Mouse (Mus musculus) C2C12 (cell line): Measurements from ENCODE around the gene Irgc1.

Source experiments
- CTCF ChIP-seq: IDR thresholded peaks from one replicate; pipeline ENCODE4 v1.5.1; 2011; ENCODE audit not compliant: control insufficient read depth, insufficient read depth, insufficient read length
- MAX ChIP-seq: IDR thresholded peaks from one replicate; pipeline ENCODE4 v1.6.1; 2011; ENCODE audit warnings: mild to moderate bottlenecking, control low read depth
- MYOD1 ChIP-seq: IDR thresholded peaks from one replicate; pipeline ENCODE4 v1.6.1; 2011; ENCODE audit warnings: low read depth; ENCODE audit not compliant: control insufficient read depth, insufficient read length
- USF1 ChIP-seq: IDR thresholded peaks from one replicate; pipeline ENCODE4 v1.6.1; 2011; ENCODE audit warnings: low read depth, mild to moderate bottlenecking, control low read depth, moderate library complexity

DNA sequence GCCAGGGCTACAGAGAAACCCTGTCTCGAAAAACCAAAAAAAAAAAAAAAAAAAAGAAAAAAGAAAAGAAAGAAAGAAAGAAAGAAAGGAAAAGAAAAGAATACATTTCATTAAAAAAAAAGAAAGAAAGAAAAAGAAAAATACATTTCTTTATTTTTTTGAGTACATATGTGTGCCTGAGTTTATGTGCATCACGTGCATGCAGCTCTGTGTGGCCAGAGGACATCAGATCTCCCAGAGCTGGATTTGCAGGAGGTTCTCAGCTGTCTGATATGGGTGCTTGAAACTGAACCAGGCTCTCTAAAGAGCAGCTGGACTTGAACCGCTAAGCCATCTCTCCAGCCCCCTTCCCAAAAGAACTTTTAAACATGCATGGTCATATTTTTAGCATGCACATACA, 58.0 kb downstream of the Irgc1 start:
- TF ChIP-seq CTCF, result no peak
- no peak for TF ChIP-seq MYOD1
- TF ChIP-seq USF1, result no peak
- TF ChIP-seq MAX, result no peak
